Mouse (Mus musculus) ovary, postnatal 14 days (tissue): ENCODE results near the gene Cpeb4.
A peak's percentile ranks its signal among the peaks of the same experiment; 100 is the strongest.

Experiments used
- DNase-seq: peaks from one replicate; pipeline ENCODE4 v3.0.0; 2022; ENCODE audit warnings: low spot score

The Cpeb4 gene

DNA sequence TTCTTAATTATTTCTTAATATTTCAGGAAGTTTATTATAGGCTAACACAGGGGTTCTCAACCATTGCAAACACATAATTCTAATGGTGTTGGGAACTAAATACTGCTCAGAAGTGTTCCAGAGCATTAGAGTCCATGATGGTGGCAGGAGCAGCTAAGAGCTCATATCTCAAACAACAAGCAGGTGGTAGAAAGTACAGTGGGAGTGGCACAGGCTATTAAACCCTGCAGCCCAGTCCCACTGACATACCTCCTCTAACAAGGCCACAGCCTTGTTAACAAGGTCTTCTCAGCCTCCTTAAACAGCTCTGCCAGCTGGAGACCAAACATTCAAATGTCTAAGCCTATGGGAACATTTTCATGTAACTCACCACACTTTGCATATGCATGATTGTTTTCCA, 27.2 kb downstream of the Cpeb4 start:
- no peak for DNase-seq

DNA sequence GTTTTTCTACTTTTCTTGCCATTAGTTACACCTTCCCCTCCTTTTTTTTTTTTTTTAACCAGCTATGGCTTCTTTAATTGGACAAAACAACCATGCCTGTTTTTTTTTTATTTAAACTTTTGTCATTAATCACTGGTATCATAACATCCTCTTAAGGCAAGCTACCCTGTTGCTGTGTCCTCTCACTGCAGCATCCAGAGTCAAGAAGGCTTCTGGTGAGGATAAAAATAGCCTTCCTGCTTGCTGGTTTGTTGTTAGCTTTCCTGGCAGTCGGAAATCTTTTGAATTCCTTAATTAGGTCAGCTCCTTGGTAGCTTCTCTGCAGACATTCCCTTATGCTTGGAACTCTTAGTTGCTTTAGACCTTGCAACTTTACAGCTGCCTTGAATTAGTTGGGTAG, 28.7 kb downstream of the Cpeb4 start:
- no peak for DNase-seq

DNA sequence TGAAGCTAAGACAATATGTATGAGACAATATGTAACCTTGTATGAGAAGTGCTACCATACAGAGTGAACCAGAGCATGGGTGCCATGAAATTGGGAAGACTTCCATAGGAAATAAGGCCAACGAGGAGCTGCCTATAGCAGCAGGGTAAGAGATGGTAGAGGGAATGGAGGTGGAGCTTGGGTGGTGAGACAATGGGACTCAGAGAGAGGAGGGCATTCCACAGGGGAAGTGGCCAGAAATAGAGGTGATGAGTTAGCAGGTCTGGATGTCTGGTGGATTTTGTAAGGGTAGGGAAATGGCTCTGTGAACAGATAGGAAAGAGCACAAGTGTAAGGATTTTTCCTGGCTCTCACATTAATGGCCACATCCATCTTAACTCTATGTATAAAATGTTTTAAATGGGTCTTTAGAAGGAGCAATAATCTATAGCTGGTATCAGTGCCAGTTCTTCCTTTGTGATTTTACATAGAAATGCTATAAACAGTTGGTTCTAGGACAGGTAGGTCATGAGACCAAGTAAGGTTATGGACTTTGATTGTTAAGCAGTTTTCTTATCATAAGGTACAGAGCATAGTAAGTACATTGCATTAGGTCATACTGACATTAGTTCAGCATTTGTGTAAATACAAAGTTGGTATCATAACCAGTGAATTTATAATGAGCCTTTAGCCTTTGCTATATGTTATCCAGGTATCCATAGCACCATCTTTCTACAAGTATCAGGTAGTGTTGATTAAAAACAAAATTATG, 30.4 kb downstream of the Cpeb4 start:
- DNase-seq = no peak

DNA sequence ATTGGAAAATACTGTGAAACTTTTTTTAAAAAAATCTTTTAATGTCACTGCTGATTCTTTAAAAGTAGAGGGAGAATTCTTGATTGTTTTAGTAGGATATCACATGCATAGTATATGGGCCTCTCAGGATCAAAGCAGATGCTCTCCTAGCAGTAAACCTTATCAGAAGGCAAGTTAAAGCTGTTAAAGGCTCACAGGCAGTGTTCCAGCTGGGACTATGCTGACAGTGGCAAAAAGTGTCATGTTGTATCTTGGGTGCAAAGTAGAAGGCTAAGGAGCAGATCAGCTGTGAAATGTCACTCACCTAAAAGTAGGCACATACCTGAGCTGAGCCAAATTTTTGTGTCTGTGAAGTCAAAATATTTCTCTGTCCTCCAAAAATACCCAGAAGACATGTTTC, 34.5 kb downstream of the Cpeb4 start:
- DNase-seq = no peak

- DNase-seq = no peak
These were observed 35.6 kb downstream of the Cpeb4 start for GRCm38 (mm10) chr11:31907650-31908049.

DNA sequence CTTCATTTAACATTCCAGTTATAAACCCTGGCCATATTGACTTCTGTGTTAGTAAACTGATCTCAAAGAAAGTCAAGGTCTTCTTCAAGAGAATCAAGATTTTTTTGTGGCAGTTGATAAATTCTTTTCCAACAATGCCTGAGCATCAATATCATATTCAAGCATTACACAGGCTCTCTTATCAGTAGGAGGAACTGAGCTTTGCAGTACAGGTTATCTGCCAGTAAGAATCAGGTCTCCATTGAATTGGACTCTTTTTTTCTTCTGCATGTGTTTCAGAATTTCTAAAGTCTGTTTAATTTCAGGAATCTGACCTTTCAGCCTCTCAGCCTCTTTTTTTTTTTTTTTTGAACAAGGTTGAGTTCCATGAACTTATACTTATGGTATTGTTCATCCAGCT, 40.9 kb downstream of the Cpeb4 start:
- DNase-seq = no peak

- no peak for DNase-seq
These were observed 45.8 kb downstream of the Cpeb4 start for GRCm38 (mm10) chr11:31917769-31918168.

GRCm38 (mm10) chr11:31930051-31930450, 58.0 kb downstream of the Cpeb4 start:
- no peak for DNase-seq

DNA sequence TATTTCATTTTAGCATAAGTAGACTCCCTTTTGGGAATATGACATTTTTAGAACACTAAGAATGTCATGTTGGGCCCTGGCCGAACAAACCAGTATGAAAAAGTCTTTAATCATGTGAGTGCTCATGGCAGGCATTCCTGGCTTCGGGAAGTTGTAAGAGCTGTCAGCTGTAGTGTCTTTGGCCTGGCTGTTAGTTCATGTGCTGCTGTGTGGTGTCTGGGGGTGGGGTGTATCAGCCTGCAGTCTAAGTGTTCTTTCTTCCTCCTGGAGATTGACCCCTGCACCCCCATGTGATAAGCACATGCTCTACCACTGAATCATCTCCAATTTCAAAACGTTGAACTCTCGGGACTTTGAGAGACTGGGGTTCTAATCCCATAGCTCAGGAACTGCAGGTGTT, 63.6 kb downstream of the Cpeb4 start:
- no peak for DNase-seq

DNA sequence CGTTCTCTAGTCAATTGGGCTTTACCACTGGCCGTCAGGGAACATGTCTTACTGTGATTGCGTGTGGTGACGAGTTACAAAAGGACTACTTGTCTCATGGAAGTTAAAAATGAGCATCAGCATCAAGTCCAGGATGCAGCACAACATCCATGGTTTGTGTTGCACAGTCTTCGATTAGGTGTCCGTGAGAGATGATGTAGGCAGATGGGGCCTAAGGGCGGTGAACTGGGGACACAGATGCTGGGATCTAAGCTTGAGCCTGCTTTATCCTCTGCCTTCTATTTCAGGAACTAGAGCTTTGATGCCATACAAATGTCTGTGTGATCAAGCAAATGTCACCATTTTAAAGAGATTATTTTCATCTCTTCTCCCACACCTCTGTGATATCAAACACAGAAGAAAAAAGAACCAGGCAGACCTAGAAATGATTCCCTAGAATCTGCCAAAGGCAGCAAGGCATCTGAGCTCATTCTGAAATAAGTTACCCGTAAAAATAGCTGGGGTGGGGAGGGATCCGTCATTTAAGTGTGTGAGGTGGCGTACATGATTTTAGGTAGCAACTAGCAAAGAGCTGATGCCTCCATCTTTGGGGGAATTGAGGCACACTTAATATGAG, 65.0 kb downstream of the Cpeb4 start:
- no peak for DNase-seq

GRCm38 (mm10) chr11:31940898-31941639, 69.1 kb downstream of the Cpeb4 start:
- DNase-seq = no peak

- DNase-seq = no peak
These were observed 69.9 kb downstream of the Cpeb4 start for GRCm38 (mm10) chr11:31941640-31942638.

- no peak for DNase-seq
These were observed 73.5 kb downstream of the Cpeb4 start for GRCm38 (mm10) chr11:31945471-31945870.

- no peak for DNase-seq
These were observed 76.7 kb downstream of the Cpeb4 start for GRCm38 (mm10) chr11:31948462-31949330.

- DNase-seq = peak; percentile 75
These were observed 77.3 kb downstream of the Cpeb4 start for GRCm38 (mm10) chr11:31949331-31949785.

- no peak for DNase-seq
These were observed 88.1 kb downstream of the Cpeb4 start for GRCm38 (mm10) chr11:31960071-31960470.

DNA sequence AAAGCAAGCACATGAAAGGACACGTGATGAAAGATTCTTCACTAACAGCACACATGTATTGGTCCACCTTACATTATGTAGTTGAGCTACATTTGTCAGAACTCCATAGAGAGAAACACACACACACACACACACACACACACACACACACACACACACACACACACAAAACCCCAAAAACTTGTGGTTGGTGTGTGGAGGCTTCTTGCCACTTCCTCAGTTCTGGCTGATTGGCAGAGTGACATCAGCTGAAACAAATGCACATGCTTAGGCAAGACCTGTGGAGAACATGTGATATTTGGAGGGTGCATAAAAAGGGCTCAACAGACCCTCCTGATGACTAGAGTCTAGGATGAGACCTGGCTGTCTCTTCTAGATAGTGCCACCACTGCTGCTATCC, 92.0 kb downstream of the Cpeb4 start:
- no peak for DNase-seq

- no peak for DNase-seq
These were observed 93.5 kb downstream of the Cpeb4 start, which contains the start of gene 4930524B15Rik for GRCm38 (mm10) chr11:31965256-31966134. TSS of gene 4930524B15Rik (plus strand) at chr11:31965592.

DNA sequence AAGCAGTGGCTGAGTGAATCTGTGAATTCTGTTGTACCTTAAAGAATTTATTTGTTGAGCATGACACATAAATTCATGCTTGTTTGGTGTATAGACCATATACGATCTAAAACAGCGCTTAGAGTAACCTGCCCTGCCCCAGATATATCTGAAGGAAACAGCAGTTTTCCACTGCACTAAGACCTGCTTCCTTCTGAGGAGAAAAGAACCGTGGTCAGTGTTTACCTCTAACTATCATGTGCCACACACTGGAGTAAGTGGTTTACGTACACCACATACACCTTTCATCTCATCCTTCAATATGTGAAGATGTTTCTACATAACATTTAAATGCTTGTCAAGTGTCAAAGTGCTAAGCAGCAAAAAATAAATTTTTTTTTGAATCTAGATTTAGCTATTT, 102.1 kb downstream of the Cpeb4 start:
- no peak for DNase-seq

- no peak for DNase-seq
These were observed 102.8 kb downstream of the Cpeb4 start for GRCm38 (mm10) chr11:31974826-31975225.
